Mouse (Mus musculus) cerebellum, adult 11-12 months (tissue): ENCODE measurements around the gene Ints7.

ENCODE experiments used
- DNase-seq: peaks from one replicate; pipeline ENCODE4 v3.0.0; 2022

Ints7 gene

GRCm38 (mm10) chr1:191575458-191576247, at the start of gene Ints7, which contains the start of gene Dtl:
TSS of gene Ints7 (plus strand) at chr1:191575636.
TSS of gene Dtl (minus strand) at chr1:191575544.
- peak; percentile 99 for DNase-seq

GRCm38 (mm10) chr1:191527089-191527488, 48.3 kb upstream of the Ints7 start:
- DNase-seq: no peak

- no peak for DNase-seq
Measured at GRCm38 (mm10) chr1:191527921-191528612, 47.4 kb upstream of the Ints7 start.

GRCm38 (mm10) chr1:191529406-191529805, 46.0 kb upstream of the Ints7 start:
- no peak for DNase-seq

GRCm38 (mm10) chr1:191531023-191531422, 44.4 kb upstream of the Ints7 start:
- no peak for DNase-seq

GRCm38 (mm10) chr1:191534896-191535295, 40.5 kb upstream of the Ints7 start:
- no peak for DNase-seq

GRCm38 (mm10) chr1:191540300-191540699, 35.1 kb upstream of the Ints7 start:
- DNase-seq: no peak

- DNase-seq: no peak
Measured at GRCm38 (mm10) chr1:191541014-191541413, 34.4 kb upstream of the Ints7 start.

- no peak for DNase-seq
Measured at GRCm38 (mm10) chr1:191541619-191542018, 33.8 kb upstream of the Ints7 start.

- DNase-seq: no peak
Measured at GRCm38 (mm10) chr1:191543747-191544146, 31.7 kb upstream of the Ints7 start.

- DNase-seq: no peak
Measured at GRCm38 (mm10) chr1:191550786-191551185, 24.6 kb upstream of the Ints7 start.

- no peak for DNase-seq
Measured at GRCm38 (mm10) chr1:191557109-191557508, 18.3 kb upstream of the Ints7 start.

- no peak for DNase-seq
Measured at GRCm38 (mm10) chr1:191559779-191560178, 15.7 kb upstream of the Ints7 start.

- DNase-seq: peak; percentile 6
Measured at GRCm38 (mm10) chr1:191562823-191563365, 12.5 kb upstream of the Ints7 start.

- DNase-seq: no peak
Measured at GRCm38 (mm10) chr1:191567859-191568258, 7.6 kb upstream of the Ints7 start.

GRCm38 (mm10) chr1:191569625-191570024, 5.8 kb upstream of the Ints7 start:
- DNase-seq: no peak

- no peak for DNase-seq
Measured at GRCm38 (mm10) chr1:191570415-191570814, 5.0 kb upstream of the Ints7 start.

- DNase-seq: no peak
Measured at GRCm38 (mm10) chr1:191573906-191574639, 1.4 kb upstream of the Ints7 start.

- no peak for DNase-seq
Measured at GRCm38 (mm10) chr1:191574871-191575457, 472 bp upstream of the Ints7 start.

GRCm38 (mm10) chr1:191579524-191579923, 4.1 kb downstream of the Ints7 start:
- no peak for DNase-seq

GRCm38 (mm10) chr1:191581641-191582040, 6.2 kb downstream of the Ints7 start:
- no peak for DNase-seq

- DNase-seq: no peak
Measured at GRCm38 (mm10) chr1:191583836-191584235, 8.4 kb downstream of the Ints7 start.

GRCm38 (mm10) chr1:191584483-191584882, 9.0 kb downstream of the Ints7 start:
- no peak for DNase-seq
